Mouse (Mus musculus) stomach, postnatal 0 days (tissue): Measurements from ENCODE around the gene Tbc1d10a.

Experiments
- CTCF ChIP-seq: IDR thresholded peaks from 2 replicates; pipeline ENCODE4 v1.5.1; 2016; ENCODE audit warnings: antibody characterized with exemption, low read depth, mild to moderate bottlenecking, moderate library complexity
- EP300 ChIP-seq: optimal IDR thresholded peaks from 2 replicates; pipeline ENCODE3; 2016; ENCODE audit warnings: antibody characterized with exemption

DNA sequence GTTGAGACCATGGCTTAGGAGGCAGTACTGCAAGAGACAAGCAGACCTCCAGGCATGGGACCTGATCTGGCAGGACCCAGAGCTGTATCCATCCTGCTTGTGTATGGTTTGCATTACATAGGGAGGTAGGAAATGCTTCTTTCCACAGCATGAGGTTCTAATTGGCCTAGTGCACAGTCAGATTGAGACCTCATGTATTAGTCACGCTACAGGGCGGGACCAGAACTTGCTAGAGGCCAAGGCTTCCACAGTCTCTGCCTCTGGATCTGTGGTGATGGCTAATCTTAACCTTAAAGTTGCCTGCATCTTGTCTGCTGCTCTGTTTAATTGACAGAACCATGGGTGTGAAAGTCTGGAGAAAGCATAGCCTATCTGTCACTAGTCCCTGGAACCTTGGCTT, 21.9 kb upstream of the Tbc1d10a start:
- TF ChIP-seq CTCF, result no peak
- TF ChIP-seq EP300, result no peak
